Mouse (Mus musculus): Measurements from ENCODE around the gene Lcat. TPM values are rescaled to one million over a fixed set of nuclear protein-coding genes. Genes with fewer than 3 reads are reported as not detected.
A peak's percentile ranks its signal among the peaks of the same experiment; 100 is the strongest.

Gene Lcat
- polyA plus RNA-seq, 1 experiment: 2.7 TPM

GRCm38 (mm10) chr8:105951057-105951659, 8.0 kb upstream of the Lcat start:
- Histone ChIP-seq H3K27ac (ENCODE audit: insufficient read depth, low read length) (peak overlapping the region; percentile 44), H3K4me1 (ENCODE audit: control insufficient read depth, insufficient read depth, insufficient read length) (no peaks in the 10 kb centered on the region), H3K4me3 (ENCODE audit: extremely low read depth, insufficient read depth, insufficient read length) (no peak overlapping the region), H3K36me3 (ENCODE audit: control insufficient read depth, insufficient read depth, low read length) (peaks cover 4% of the 10 kb centered on the region; the same call in 1 of the 2 replicates), H3K27me3 (ENCODE audit: control insufficient read depth, insufficient read depth, low read length) (no peaks in the 10 kb centered on the region)
- no peak for DNase-seq (ENCODE audit: low read depth in 1 of 2, low spot score in 2 of 2)
- WGBS: 79% methylated on average over 7 of the region's 7 CpGs
- TF ChIP-seq POLR2A (IDR thresholded peaks at IDR 0.05; ENCODE audit: low read depth, low read length): no peak
- no peak for TF ChIP-seq CTCF (IDR thresholded peaks at IDR 0.05; ENCODE audit: extremely low read depth, insufficient read depth, insufficient read length, insufficient replicate concordance)

GRCm38 (mm10) chr8:105949350-105949749, 6.2 kb upstream of the Lcat start:
- H3K27ac ChIP-seq (ENCODE audit: insufficient read depth, low read length): no peak overlapping the region
- no peaks in the 10 kb centered on the region for H3K4me1 ChIP-seq (ENCODE audit: control insufficient read depth, insufficient read depth, insufficient read length)
- H3K27me3 ChIP-seq (ENCODE audit: control insufficient read depth, insufficient read depth, low read length): no peaks in the 10 kb centered on the region
- no peak overlapping the region for H3K4me3 ChIP-seq (ENCODE audit: extremely low read depth, insufficient read depth, insufficient read length)
- no peak for TF ChIP-seq POLR2A (IDR thresholded peaks at IDR 0.05; ENCODE audit: low read depth, low read length)
- TF ChIP-seq CTCF (IDR thresholded peaks at IDR 0.05; ENCODE audit: extremely low read depth, insufficient read depth, insufficient read length, insufficient replicate concordance): no peak
- 83% methylated on average over 10 of the region's 10 CpGs for WGBS
- peaks cover 10% of the 10 kb centered on the region for H3K36me3 ChIP-seq (ENCODE audit: control insufficient read depth, insufficient read depth, low read length)
- DNase-seq (ENCODE audit: low read depth in 1 of 2, low spot score in 2 of 2): no peak

- no peak for DNase-seq (ENCODE audit: low read depth in 1 of 2, low spot score in 2 of 2)
- Histone ChIP-seq H3K4me1 (ENCODE audit: control insufficient read depth, insufficient read depth, insufficient read length) (no peaks in the 10 kb centered on the region), H3K27ac (ENCODE audit: insufficient read depth, low read length) (no peak overlapping the region), H3K27me3 (ENCODE audit: control insufficient read depth, insufficient read depth, low read length) (no peaks in the 10 kb centered on the region), H3K4me3 (ENCODE audit: extremely low read depth, insufficient read depth, insufficient read length) (no peak overlapping the region), H3K36me3 (ENCODE audit: control insufficient read depth, insufficient read depth, low read length) (peaks cover 6% of the 10 kb centered on the region)
- TF ChIP-seq POLR2A (IDR thresholded peaks at IDR 0.05; ENCODE audit: low read depth, low read length) (no peak), CTCF (IDR thresholded peaks at IDR 0.05; ENCODE audit: extremely low read depth, insufficient read depth, insufficient read length, insufficient replicate concordance) (no peak)
- 100% methylated on average over 5 of the region's 5 CpGs for WGBS
Observed at GRCm38 (mm10) chr8:105942542-105942941, 640 bp downstream of the Lcat start.

GRCm38 (mm10) chr8:105942026-105942425, 1.2 kb downstream of the Lcat start:
- H3K27me3 ChIP-seq (ENCODE audit: control insufficient read depth, insufficient read depth, low read length): no peaks in the 10 kb centered on the region
- no peak for TF ChIP-seq POLR2A (IDR thresholded peaks at IDR 0.05; ENCODE audit: low read depth, low read length)
- TF ChIP-seq CTCF (IDR thresholded peaks at IDR 0.05; ENCODE audit: extremely low read depth, insufficient read depth, insufficient read length, insufficient replicate concordance): no peak
- H3K4me1 ChIP-seq (ENCODE audit: control insufficient read depth, insufficient read depth, insufficient read length): no peaks in the 10 kb centered on the region
- H3K36me3 ChIP-seq (ENCODE audit: control insufficient read depth, insufficient read depth, low read length): peaks cover 6% of the 10 kb centered on the region
- H3K4me3 ChIP-seq (ENCODE audit: extremely low read depth, insufficient read depth, insufficient read length): no peak overlapping the region
- no peak for DNase-seq (ENCODE audit: low read depth in 1 of 2, low spot score in 2 of 2)
- WGBS: 96% methylated on average over 11 of the region's 11 CpGs
- H3K27ac ChIP-seq (ENCODE audit: insufficient read depth, low read length): no peak overlapping the region

GRCm38 (mm10) chr8:105938306-105938669, 4.9 kb downstream of the Lcat start, which contains the start of gene Psmb10:
Gene Psmb10 (minus strand): TSS chr8:105938444.
- WGBS: 6% methylated on average over 4 of the region's 4 CpGs
- no peak for DNase-seq (ENCODE audit: low read depth in 1 of 2, low spot score in 2 of 2)
- H3K36me3 ChIP-seq (ENCODE audit: control insufficient read depth, insufficient read depth, low read length): peaks cover 10% of the 10 kb centered on the region
- peaks cover 3% of the 10 kb centered on the region; the same call in 1 of the 2 replicates for H3K4me1 ChIP-seq (ENCODE audit: control insufficient read depth, insufficient read depth, insufficient read length)
- TF ChIP-seq CTCF (IDR thresholded peaks at IDR 0.05; ENCODE audit: extremely low read depth, insufficient read depth, insufficient read length, insufficient replicate concordance): no peak
- no peak for TF ChIP-seq POLR2A (IDR thresholded peaks at IDR 0.05; ENCODE audit: low read depth, low read length)
- peak within 1 kb of the TSS; percentile 93 for H3K4me3 ChIP-seq (ENCODE audit: extremely low read depth, insufficient read depth, insufficient read length)
- no peaks in the 10 kb centered on the region for H3K27me3 ChIP-seq (ENCODE audit: control insufficient read depth, insufficient read depth, low read length)
- peak within 1 kb of the TSS; percentile 94 for H3K27ac ChIP-seq (ENCODE audit: insufficient read depth, low read length)

- TF ChIP-seq CTCF (IDR thresholded peaks at IDR 0.05; ENCODE audit: extremely low read depth, insufficient read depth, insufficient read length, insufficient replicate concordance) (no peak), POLR2A (IDR thresholded peaks at IDR 0.05; ENCODE audit: low read depth, low read length) (peak; percentile 56; the same call in 1 of the 2 replicates)
- Histone ChIP-seq H3K4me1 (ENCODE audit: control insufficient read depth, insufficient read depth, insufficient read length) (peaks cover 3% of the 10 kb centered on the region; the same call in 1 of the 2 replicates), H3K27me3 (ENCODE audit: control insufficient read depth, insufficient read depth, low read length) (no peaks in the 10 kb centered on the region), H3K27ac (ENCODE audit: insufficient read depth, low read length) (peak overlapping the region; percentile 94), H3K4me3 (ENCODE audit: extremely low read depth, insufficient read depth, insufficient read length) (peak overlapping the region; percentile 93), H3K36me3 (ENCODE audit: control insufficient read depth, insufficient read depth, low read length) (peaks cover 10% of the 10 kb centered on the region)
- DNase-seq (ENCODE audit: low read depth in 1 of 2, low spot score in 2 of 2): peak; percentile 35 to 63
- WGBS: under 1% methylated on average over 33 of the region's 33 CpGs
Observed at GRCm38 (mm10) chr8:105937496-105938305, 5.5 kb downstream of the Lcat start.
